Mouse (Mus musculus) forebrain, embryonic 10.5 days (tissue): ENCODE measurements at regions not wholly inside any gene's neighbourhood (a gene's known extent, or its start where the extent isn't known, plus 50 kb on each side); places are given as distances from the start of the nearest gene placed in this dataset.

Experiments used
- DNase-seq: peaks from one replicate; pipeline ENCODE4 v3.0.0-alpha.2; 2017; ENCODE audit warnings: low spot score; ENCODE audit errors: extremely low spot score
- H3K27ac ChIP-seq: fragments of 300-500 bp; sonication (generic); 2 replicates; pipeline ENCODE4 v1.5.1; 2016; ENCODE audit warnings: mild to moderate bottlenecking
- H3K27me3 ChIP-seq: fragments of 300-500 bp; sonication (generic); 2 replicates; pipeline ENCODE4 v1.6.1; 2016; ENCODE audit warnings: mild to moderate bottlenecking; ENCODE audit not compliant: poor library complexity, severe bottlenecking
- H3K36me3 ChIP-seq: fragments of 300-500 bp; sonication (generic); replicated peaks from 2 replicates; pipeline ENCODE4 v1.6.1; 2016; ENCODE audit warnings: mild to moderate bottlenecking, moderate library complexity
- H3K4me1 ChIP-seq: fragments of 300-500 bp; sonication (generic); 2 replicates; pipeline ENCODE4 v1.6.1; 2016
- H3K4me3 ChIP-seq: fragments of 300-500 bp; sonication (generic); 2 replicates; pipeline ENCODE4 v1.5.1; 2016; ENCODE audit warnings: mild to moderate bottlenecking, moderate library complexity
- H3K9me3 ChIP-seq: fragments of 300-500 bp; sonication (generic); 2 replicates; pipeline ENCODE4 v1.6.1; 2016; ENCODE audit warnings: mild to moderate bottlenecking, moderate library complexity
- WGBS: fragments of 180-500 bp; shearing (Covaris S2); methylation state at CpG from one replicate; pipeline ENCODE4 v1.1.7; 2016; 5-methylcytosine and 5-hydroxymethylcytosine counted together

DNA sequence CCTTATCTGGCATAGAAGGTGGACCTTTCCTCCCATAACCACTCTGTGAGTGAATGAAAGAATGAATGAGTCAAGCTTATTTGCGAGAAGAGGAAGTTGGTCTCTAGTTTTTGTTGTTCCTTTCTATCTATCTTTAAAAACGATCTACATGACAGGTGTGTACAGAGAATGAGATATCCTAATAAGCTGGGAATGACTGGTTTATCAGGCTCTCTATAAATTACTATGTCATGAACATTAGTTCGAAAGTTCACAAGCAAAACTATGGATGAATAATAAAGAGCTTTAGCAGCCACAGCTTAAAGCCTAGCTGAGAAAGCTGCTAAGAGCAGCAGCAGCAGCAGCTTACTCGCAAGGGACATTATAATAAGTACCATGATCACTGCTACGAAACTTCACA lies 165.8 kb upstream of the Rnf32 start:
- no peaks in the 10 kb centered on the region for H3K9me3 ChIP-seq
- no peaks in the 10 kb centered on the region for H3K36me3 ChIP-seq
- no peaks in the 10 kb centered on the region for H3K27me3 ChIP-seq
- no peak overlapping the region for H3K4me3 ChIP-seq
- 84% methylated on average over 5 of the region's 5 CpGs for WGBS
- H3K4me1 ChIP-seq = peaks cover 15% of the 10 kb centered on the region
- no peak overlapping the region for H3K27ac ChIP-seq
- DNase-seq = no peak

DNA sequence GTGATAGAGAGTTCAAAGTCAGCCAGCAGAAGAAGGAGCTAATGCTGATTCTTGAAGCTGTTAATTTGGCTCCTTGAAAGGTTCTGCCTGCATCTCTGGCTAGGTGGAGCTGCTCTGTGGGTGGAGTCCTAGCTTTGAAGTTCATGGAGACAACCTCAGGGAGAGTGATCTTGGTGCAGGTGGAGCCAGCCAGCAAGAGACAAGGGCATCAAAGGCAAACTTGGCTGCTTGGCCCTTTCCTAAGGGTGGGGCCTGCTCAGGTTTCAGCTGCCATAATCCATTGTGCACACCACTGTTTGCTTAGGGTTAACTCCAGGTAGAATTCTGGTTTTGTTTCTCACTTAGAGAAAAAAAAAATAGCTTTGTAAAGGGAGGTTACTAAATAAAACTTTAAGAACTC lies 170.7 kb upstream of the Rnf32 start:
- Histone ChIP-seq H3K4me1 (no peaks in the 10 kb centered on the region), H3K27me3 (no peaks in the 10 kb centered on the region), H3K27ac (no peak overlapping the region), H3K9me3 (no peaks in the 10 kb centered on the region), H3K36me3 (no peaks in the 10 kb centered on the region), H3K4me3 (no peak overlapping the region)
- DNase-seq = no peak

DNA sequence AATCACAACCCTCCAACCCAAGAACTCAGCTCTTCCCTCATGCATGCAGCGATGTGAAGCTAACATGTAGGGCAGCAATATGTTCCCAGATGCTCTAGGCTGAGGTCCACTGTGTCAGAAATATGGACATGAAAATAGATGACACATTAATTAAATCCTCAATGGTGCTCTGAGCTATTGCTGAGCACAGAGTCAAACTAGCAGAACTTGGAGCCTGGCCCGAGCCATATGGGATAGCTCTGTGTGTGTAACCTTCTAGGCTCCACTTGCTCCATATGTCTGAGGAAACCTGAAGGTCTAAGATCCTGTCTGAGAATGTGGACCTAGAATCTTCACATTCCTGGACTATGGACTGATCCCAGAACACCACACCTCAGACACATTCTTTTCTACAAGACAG lies 203.0 kb upstream of the Rnf32 start:
- no peaks in the 10 kb centered on the region for H3K4me1 ChIP-seq
- H3K9me3 ChIP-seq = no peaks in the 10 kb centered on the region
- no peaks in the 10 kb centered on the region for H3K36me3 ChIP-seq
- H3K27me3 ChIP-seq = no peaks in the 10 kb centered on the region
- no peak overlapping the region for H3K27ac ChIP-seq
- 81% methylated on average over 2 of the region's 2 CpGs for WGBS
- DNase-seq = no peak
- no peak overlapping the region for H3K4me3 ChIP-seq

DNA sequence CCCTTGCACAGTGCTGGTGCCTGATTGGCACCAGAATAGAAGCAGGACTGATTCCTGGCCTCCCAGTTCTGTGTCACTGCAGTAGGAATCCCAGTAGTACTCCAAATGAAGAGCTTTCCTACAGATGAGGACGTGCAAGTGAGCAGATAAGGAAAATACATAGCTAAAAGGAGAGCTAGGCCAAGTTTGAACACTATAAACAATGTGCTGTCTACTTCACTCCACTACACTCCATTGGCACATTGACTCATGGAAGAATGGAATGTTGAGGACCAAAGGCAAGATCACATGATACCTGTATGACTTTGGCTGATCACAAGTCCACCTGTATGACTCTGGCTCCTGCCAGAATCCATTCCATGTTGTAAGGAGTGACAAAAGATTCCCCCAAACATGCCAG lies 215.9 kb upstream of the Rnf32 start:
- Histone ChIP-seq H3K4me1 (no peaks in the 10 kb centered on the region), H3K27ac (no peak overlapping the region), H3K27me3 (no peaks in the 10 kb centered on the region), H3K4me3 (no peak overlapping the region), H3K9me3 (no peaks in the 10 kb centered on the region), H3K36me3 (no peaks in the 10 kb centered on the region)
- WGBS = 63% methylated on average over 1 of the region's 1 CpGs
- no peak for DNase-seq

DNA sequence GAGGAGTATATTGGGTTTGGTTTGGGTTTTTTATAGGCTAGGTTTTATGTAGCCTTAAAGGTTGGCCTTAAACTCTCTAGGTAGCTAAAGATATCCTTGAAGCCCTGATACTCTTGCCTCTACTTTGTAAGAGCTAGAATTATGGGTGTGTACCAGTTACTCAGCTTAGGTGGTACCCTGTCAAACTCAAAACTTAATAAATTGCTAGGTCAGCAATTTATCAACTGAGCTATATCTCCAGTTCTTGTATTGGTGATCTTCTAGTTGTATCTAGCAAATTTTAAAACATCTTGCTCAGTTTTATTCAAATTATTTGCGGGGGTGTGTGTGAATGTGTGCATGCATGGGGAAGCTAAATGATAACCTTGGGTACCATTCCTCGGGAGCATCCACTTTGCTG lies 225.4 kb upstream of the Rnf32 start:
- no peak overlapping the region for H3K4me3 ChIP-seq
- WGBS = 88% methylated on average over 2 of the region's 2 CpGs

DNA sequence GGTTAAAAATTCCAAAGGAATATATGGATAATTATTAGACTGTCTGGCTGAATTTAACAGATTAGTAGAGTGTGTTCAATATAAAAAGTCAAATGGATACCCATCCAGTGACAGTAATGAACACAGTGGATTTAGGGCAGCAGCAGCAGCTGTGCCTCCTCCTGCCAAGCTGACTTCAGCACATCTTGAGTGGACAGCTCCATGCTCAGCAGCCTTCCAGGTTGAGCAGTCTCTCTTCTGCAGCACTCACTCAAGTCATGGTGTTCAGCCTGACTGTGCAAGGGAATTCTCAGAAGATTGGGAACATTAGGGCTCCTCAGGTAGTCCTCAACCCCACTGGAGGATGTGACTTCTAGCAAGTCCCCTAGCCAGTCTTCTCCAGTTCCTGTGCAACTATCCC lies 240.8 kb upstream of the Rnf32 start:
- no peaks in the 10 kb centered on the region for H3K4me1 ChIP-seq
- no peaks in the 10 kb centered on the region for H3K27me3 ChIP-seq
- DNase-seq = no peak
- H3K36me3 ChIP-seq = no peaks in the 10 kb centered on the region
- H3K4me3 ChIP-seq = no peak overlapping the region
- H3K27ac ChIP-seq = no peak overlapping the region
- H3K9me3 ChIP-seq = no peaks in the 10 kb centered on the region

More for the DNA sequence above, 225.4 kb upstream of the Rnf32 start:
- DNase-seq = no peak
- H3K27ac ChIP-seq = no peak overlapping the region
- no peaks in the 10 kb centered on the region for H3K4me1 ChIP-seq
- H3K27me3 ChIP-seq = no peaks in the 10 kb centered on the region
- H3K36me3 ChIP-seq = no peaks in the 10 kb centered on the region
- no peaks in the 10 kb centered on the region for H3K9me3 ChIP-seq

DNA sequence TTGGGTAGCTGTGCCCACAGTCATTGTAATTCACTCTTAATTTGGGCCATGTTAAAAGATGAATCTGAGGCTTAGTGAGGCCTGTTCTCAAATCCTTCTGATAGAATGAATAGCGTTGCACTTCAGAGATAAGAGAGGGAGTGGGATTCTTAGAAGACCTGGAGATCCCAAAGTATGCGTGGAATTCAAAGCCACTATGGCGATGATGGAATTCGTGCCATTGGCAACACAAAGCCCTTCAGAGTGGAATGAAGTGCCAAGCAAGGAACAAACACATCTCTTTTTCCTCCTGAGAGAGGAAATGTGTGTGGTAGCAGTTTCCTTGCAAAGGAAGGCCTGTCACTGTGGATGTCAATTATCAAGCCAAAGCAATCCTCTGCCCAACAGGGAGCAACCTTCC lies 248.3 kb upstream of the Rnf32 start:
- Histone ChIP-seq H3K36me3 (no peaks in the 10 kb centered on the region), H3K4me1 (peaks cover 7% of the 10 kb centered on the region; the same call in 1 of the 2 replicates), H3K9me3 (no peaks in the 10 kb centered on the region), H3K27me3 (no peaks in the 10 kb centered on the region), H3K4me3 (no peak overlapping the region), H3K27ac (no peak overlapping the region)
- no peak for DNase-seq
- 82% methylated on average over 4 of the region's 4 CpGs for WGBS

DNA sequence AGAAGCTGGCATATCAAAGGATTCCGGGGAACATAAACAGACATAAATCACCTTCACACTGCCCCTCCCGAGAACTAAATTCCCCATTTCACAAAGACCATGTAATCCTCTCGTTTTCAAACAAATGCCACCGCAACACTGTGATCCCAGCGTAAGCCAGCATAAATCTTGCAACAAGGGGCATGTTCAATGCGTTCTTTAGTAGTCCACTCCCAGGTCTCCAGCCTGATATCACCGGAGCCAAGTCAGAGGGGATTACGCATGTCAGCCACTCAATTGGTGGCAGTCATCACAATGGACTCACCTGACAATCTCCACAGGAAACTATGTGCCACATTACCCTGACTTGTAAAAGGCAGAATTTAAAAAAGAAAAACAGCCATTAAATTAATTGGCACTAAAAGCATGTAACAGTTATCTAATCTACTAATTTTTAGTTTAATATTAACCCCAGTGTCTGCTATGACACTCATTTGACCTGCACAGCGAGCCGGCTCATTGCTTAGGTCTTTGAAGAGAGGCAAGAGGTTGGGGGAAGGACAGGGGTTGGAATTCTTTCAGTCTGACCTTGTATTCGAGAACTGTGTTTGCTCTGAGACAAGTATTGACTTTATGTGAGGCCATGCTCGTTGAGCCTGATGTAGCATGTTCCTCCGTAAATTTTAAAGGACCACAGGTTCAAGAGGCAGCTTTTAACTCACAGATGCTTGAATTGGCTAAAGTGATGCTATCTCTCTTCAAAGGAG lies 252.0 kb upstream of the Rnf32 start:
- WGBS = 69% methylated on average over 13 of the region's 13 CpGs
- Histone ChIP-seq H3K4me3 (no peak overlapping the region), H3K4me1 (peaks cover 7% of the 10 kb centered on the region; the same call in 1 of the 2 replicates), H3K36me3 (no peaks in the 10 kb centered on the region), H3K9me3 (no peaks in the 10 kb centered on the region), H3K27me3 (no peaks in the 10 kb centered on the region), H3K27ac (no peak overlapping the region)
- no peak for DNase-seq

DNA sequence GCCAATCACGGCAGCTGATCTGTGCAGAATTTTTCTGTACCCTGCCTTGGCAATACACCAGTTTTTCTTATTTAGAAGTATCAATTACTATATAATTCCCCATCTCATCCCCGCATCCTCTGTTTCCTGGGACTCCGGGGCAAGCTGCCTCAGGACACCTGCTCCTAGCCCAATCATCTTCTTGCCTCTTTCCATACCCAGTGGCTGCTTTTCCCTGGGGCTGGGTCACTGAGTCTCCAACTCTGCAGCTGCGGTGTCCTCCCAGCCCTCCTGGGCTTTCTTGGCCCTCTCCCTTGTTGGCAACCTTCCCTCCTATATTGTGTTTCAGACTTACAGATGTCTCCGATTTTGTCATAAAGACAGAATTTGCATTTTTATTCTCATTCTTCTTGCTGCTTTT lies 254.8 kb upstream of the Rnf32 start:
- H3K4me3 ChIP-seq = no peak overlapping the region
- no peak overlapping the region for H3K27ac ChIP-seq
- DNase-seq = no peak
- H3K9me3 ChIP-seq = no peaks in the 10 kb centered on the region
- peaks cover 7% of the 10 kb centered on the region; the same call in 1 of the 2 replicates for H3K4me1 ChIP-seq
- no peaks in the 10 kb centered on the region for H3K36me3 ChIP-seq
- H3K27me3 ChIP-seq = no peaks in the 10 kb centered on the region
- WGBS = 87% methylated on average over 5 of the region's 5 CpGs

DNA sequence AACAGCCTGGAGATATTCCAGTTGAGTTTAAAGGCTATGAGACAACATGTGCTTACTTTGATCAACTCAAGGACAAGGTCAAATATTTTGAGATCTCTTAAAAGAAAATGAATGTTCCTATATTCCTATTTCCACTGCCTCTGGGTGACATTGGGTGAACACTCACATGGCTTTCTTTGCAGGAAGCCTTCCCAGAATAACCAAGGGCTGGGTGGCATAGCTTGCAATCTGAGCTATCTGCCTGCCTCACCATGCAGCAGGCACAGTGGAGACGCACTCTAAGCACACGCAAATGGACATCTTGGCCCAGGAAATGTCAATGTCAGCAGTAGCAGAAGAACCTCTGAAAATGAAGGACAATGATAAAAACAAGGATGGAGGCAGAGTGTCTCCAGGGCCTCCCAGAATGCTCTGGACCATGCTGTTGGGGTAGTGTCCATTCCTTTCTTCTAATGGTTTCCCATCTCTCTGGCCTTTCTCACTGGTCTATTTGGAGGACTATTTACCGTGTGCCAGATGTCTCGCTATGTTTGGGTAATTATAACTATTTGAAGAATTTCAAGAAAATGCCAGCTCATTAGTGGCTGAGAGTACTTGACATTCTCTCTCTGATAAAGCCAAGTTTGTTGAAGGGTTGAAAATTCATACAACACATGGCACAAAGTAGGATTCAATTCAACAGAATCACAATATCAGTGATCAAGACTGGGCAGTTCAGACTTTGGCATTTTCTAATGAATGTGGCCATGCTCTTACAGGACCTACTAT lies 276.3 kb upstream of the Rnf32 start:
- 93% methylated on average over 4 of the region's 4 CpGs for WGBS
- no peak overlapping the region for H3K4me3 ChIP-seq
- H3K27me3 ChIP-seq = no peaks in the 10 kb centered on the region
- H3K36me3 ChIP-seq = no peaks in the 10 kb centered on the region
- H3K27ac ChIP-seq = no peak overlapping the region
- no peaks in the 10 kb centered on the region for H3K4me1 ChIP-seq
- DNase-seq = no peak
- no peaks in the 10 kb centered on the region for H3K9me3 ChIP-seq

DNA sequence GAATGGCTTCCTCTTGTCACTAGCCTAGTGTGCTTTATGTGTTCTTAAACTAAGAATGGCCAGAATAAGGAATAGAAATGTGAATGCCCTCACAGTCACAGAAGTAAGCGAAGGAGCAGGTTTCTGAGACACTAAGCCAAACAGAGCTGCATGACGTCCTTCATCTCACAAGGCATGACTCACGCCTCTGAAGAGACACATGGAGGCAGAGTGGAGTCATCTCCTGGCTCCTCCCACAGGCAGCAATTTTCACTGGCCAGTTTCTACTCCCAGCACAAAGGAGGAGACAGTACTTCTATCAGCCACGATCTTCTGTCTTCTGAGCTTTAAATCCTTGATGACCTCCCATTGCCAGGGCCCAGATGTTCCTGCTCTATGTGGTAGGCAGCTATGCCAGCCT lies 291.3 kb upstream of the Rnf32 start:
- Histone ChIP-seq H3K27me3 (no peaks in the 10 kb centered on the region), H3K36me3 (no peaks in the 10 kb centered on the region), H3K27ac (peak overlapping the region; percentile 78), H3K9me3 (no peaks in the 10 kb centered on the region), H3K4me1 (peaks cover 25% of the 10 kb centered on the region), H3K4me3 (no peak overlapping the region)
- 65% methylated on average over 4 of the region's 4 CpGs for WGBS
- DNase-seq = no peak

DNA sequence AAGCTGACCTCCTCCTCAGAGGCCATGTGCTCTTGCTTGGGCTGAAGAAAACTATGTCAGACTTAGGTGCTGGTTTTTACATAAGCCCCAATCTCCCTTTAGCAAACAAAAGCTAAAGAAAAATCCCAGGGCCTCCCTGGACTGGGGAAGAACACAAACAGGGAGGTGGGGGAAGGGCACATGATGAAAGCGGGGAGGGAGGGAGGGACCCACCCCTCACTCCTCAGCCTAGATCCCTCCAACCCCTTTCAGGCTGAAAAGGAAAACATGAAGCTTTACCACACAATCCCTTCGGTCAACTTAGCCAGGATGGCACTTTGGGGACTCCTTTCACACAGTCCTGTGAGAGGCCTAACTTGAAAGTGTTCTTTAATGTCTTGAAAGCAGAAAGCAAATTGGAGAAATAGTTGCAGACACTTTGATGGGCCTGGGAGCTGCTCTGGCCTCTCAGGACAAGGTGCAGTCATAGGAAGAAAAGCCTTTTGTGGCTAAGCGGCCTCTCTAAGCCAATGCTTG lies 291.9 kb upstream of the Rnf32 start:
- Histone ChIP-seq H3K4me1 (peaks cover 25% of the 10 kb centered on the region), H3K9me3 (no peaks in the 10 kb centered on the region), H3K4me3 (no peak overlapping the region), H3K36me3 (no peaks in the 10 kb centered on the region), H3K27ac (peak overlapping the region; percentile 78), H3K27me3 (no peaks in the 10 kb centered on the region)
- DNase-seq = peak; percentile 16
- WGBS = 16% methylated on average over 3 of the region's 3 CpGs

DNA sequence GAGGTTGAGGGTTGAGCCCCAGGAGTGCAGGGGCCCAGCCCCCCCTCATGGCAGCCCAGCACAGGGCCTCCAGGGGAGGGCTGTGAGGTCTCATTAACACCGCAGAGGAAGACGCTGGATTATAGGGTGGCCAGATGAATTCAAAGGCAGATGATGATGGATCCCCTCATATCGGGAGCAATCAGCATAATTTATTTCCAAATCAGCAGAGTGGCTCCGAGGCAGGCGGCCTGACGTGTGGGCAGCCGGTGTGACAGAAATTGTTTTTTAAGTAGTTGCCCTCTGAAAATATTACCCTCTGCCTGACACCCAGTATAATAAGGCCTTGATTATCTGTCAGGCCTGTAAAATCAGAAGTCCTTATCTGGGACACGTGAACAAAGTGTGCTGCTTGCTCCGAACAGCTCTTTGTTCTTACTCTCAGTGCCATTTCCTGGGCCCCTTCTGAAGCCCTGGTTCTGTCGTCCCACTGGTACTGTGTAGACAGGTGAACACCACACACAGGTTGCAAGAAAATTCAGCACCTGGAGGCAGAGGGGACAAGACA lies 303.0 kb upstream of the Rnf32 start:
- Histone ChIP-seq H3K9me3 (no peaks in the 10 kb centered on the region), H3K36me3 (no peaks in the 10 kb centered on the region), H3K4me1 (peaks cover 8% of the 10 kb centered on the region), H3K27me3 (no peaks in the 10 kb centered on the region), H3K4me3 (no peak overlapping the region), H3K27ac (0 out of 2 replicates have a peak overlapping the region, but pooled peaks have one; percentile 16)
- DNase-seq = no peak
- WGBS = 67% methylated on average over 10 of the region's 10 CpGs
